Mouse (Mus musculus) bone marrow, adult 2 months (tissue): ENCODE measurements around the gene Kdm6b. TPM values are rescaled to one million over a fixed set of nuclear protein-coding genes. Genes with fewer than 3 reads are reported as not detected.
A peak's percentile ranks its signal among the peaks of the same experiment; 100 is the strongest.

ENCODE experiments used
- H3K27ac ChIP-seq: fragments of 200-500 bp; 2 replicates; pipeline ENCODE4 v1.5.1; 2012; ENCODE audit warnings: low read depth, mild to moderate bottlenecking, control low read depth, inconsistent platforms, low read length; ENCODE audit not compliant: control insufficient read depth, poor library complexity, insufficient read depth
- H3K4me1 ChIP-seq: fragments of 200-500 bp; 2 replicates; pipeline ENCODE4 v1.6.1; 2011; ENCODE audit warnings: low read length; ENCODE audit not compliant: control insufficient read depth, insufficient read depth
- H3K4me3 ChIP-seq: fragments of 200-500 bp; replicated peaks from 2 replicates; pipeline ENCODE3; 2011; ENCODE audit warnings: mild to moderate bottlenecking, low read depth, low read length, control low read depth; ENCODE audit not compliant: control insufficient read depth
- CTCF ChIP-seq: fragments of 200-500 bp; IDR thresholded peaks from 2 replicates; pipeline ENCODE4 v1.5.1; 2011; ENCODE audit warnings: low read length, control low read depth; ENCODE audit not compliant: control insufficient read depth, insufficient read depth
- POLR2A ChIP-seq: fragments of 200-500 bp; IDR thresholded peaks from 2 replicates; pipeline ENCODE4 v1.6.1; 2011; ENCODE audit warnings: low read depth, mild to moderate bottlenecking, control low read depth, low read length, borderline replicate concordance; ENCODE audit not compliant: control insufficient read depth
- WGBS: fragments of 180-500 bp; shearing (Covaris S2); methylation state at CpG from one replicate; pipeline ENCODE4 v1.1.7; 2018; 5-methylcytosine and 5-hydroxymethylcytosine counted together
- polyA plus RNA-seq: library from polyadenylated mRNA; stranded (reverse); fragments of >200 nt; gene quantifications from 2 replicates; pipeline ENCODE4 v1.2.4, GENCODE M21; 2011; ENCODE audit warnings: low replicate concordance; ENCODE audit not compliant: missing spikeins, insufficient read depth, insufficient read length

Kdm6b gene
- polyA plus RNA-seq, 1 experiment = 29.2 TPM

GRCm38 (mm10) chr11:69417449-69418384 lies 4.2 kb upstream of the Kdm6b start:
- under 1% methylated on average over 39 of the region's 39 CpGs for WGBS
- H3K4me1 ChIP-seq = peaks cover 3% of the 10 kb centered on the region; the same call in 1 of the 2 replicates
- H3K4me3 ChIP-seq = peak overlapping the region; percentile 38
- TF ChIP-seq POLR2A (no peak), CTCF (no peak)
- peak overlapping the region; percentile 42 for H3K27ac ChIP-seq

- Histone ChIP-seq H3K4me1 (peaks cover 4% of the 10 kb centered on the region; the same call in 1 of the 2 replicates), H3K27ac (no peak overlapping the region), H3K4me3 (no peak overlapping the region)
- no peak for TF ChIP-seq CTCF
- TF ChIP-seq POLR2A = no peak
- 32% methylated on average over 8 of the region's 8 CpGs for WGBS
Observed at GRCm38 (mm10) chr11:69416921-69417448, 3.5 kb upstream of the Kdm6b start.

DNA sequence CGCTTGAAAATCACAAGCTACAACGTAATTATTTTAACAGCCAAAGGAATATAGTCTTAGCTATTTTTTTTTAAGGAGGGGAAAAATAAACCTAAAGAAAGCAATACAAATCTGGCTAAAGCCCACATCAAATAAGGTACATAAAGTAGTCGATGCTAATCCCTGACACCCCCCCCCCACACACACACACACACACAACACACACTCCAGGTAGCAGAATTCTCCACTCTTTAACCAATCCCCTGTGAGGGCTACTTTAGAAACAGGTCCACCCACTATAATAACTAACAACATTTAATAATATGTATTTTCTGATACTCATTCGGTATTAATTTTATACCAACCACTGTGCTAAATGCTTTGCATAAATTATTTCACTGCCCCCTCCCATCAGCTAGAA lies 3.0 kb upstream of the Kdm6b start:
- no peak overlapping the region for H3K4me3 ChIP-seq
- no peak overlapping the region for H3K27ac ChIP-seq
- WGBS = 1% methylated on average over 4 of the region's 4 CpGs
- TF ChIP-seq CTCF = no peak
- TF ChIP-seq POLR2A = no peak
- peaks cover 7% of the 10 kb centered on the region; the same call in 1 of the 2 replicates for H3K4me1 ChIP-seq

DNA sequence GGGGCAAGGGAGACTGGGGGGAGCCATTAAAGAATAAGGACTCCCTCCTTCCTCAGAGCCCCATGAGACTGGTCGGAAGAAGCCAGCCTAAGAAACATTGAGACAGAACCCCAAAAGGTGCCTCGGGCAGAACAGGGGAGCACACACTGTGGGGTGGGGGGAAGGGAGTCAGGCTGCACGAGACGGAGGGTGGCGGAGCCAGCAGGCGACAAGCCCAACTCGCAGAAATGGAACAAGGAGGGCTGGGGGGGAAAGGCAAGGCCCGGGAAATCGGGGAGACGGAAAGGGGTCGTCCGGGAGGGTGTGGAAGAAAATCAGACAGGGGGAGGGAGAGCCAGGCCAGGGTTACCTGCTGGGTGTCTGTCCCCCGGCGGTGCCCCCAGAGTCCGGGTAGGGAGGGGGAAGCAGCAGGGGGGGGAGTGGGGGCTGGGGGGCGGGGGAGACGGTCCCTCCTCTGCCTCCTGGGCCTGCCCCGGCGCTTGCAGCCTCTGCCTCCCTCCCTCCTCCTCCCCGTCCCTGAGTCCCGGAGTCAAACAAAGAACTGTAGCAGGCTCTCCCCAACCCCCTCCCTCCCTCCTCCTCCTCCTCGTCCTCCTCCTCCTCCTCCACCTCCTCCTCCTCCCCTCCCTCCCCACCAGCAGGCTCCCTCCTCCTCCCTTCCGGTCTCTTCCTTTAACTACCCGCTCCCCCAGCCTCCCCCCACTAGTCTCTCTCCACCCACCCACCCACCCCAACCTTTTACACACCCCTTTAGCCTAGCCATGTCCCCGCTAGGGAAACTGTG lies 2.4 kb upstream of the Kdm6b start:
- H3K4me1 ChIP-seq = peaks cover 7% of the 10 kb centered on the region; the same call in 1 of the 2 replicates
- peak overlapping the region; percentile 67 for H3K4me3 ChIP-seq
- TF ChIP-seq CTCF = no peak
- no peak; the same call in 1 of the 2 replicates for TF ChIP-seq POLR2A
- peak overlapping the region; percentile 94 for H3K27ac ChIP-seq
- WGBS = 3% methylated on average over 17 of the region's 25 CpGs

DNA sequence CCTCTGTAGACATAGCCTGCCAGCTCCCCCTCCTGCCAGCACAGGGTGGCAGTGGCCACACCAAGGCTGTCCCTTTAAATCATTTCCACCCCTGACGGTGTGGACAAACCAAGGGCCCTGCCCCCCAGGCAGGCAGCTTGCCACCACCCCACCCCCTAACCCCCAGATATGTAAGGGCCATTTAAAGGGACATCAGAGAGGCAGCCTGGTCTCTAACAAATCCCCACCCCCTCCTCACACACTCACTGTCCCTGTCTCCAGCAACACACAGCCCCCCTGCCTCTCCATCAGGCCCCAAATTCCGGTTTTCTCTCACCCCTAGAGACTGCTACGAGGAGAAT lies 1.8 kb upstream of the Kdm6b start:
- H3K4me1 ChIP-seq = peaks cover 7% of the 10 kb centered on the region; the same call in 1 of the 2 replicates

GRCm38 (mm10) chr11:69414421-69415326 lies 1.2 kb upstream of the Kdm6b start:
- H3K4me3 ChIP-seq = peak overlapping the region; percentile 67
- peaks cover 7% of the 10 kb centered on the region; the same call in 1 of the 2 replicates for H3K4me1 ChIP-seq
- 37% methylated on average over 4 of the region's 4 CpGs for WGBS
- H3K27ac ChIP-seq = peak overlapping the region; percentile 94
- TF ChIP-seq POLR2A (no peak), CTCF (no peak)

More for the DNA sequence above, 1.8 kb upstream of the Kdm6b start:
- WGBS = 6% methylated on average over 3 of the region's 3 CpGs
- TF ChIP-seq CTCF (peak; percentile 11; the same call in 1 of the 2 replicates), POLR2A (no peak)
- H3K4me3 ChIP-seq = peak overlapping the region; percentile 67
- peak overlapping the region; percentile 94 for H3K27ac ChIP-seq

- peaks cover 7% of the 10 kb centered on the region; the same call in 1 of the 2 replicates for H3K4me1 ChIP-seq
- H3K27ac ChIP-seq = no peak overlapping the region
- 79% methylated on average over 7 of the region's 7 CpGs for WGBS
- no peak for TF ChIP-seq CTCF
- TF ChIP-seq POLR2A = no peak
- H3K4me3 ChIP-seq = peak overlapping the region; percentile 3
Observed at GRCm38 (mm10) chr11:69412548-69412947, 927 bp downstream of the Kdm6b start.
